Mouse (Mus musculus) stomach, postnatal 0 days (tissue): Measurements from ENCODE around the gene Ptprn2.

Experiments used
- CTCF ChIP-seq: IDR thresholded peaks from 2 replicates; pipeline ENCODE4 v1.5.1; 2016; ENCODE audit warnings: antibody characterized with exemption, low read depth, mild to moderate bottlenecking, moderate library complexity
- EP300 ChIP-seq: optimal IDR thresholded peaks from 2 replicates; pipeline ENCODE3; 2016; ENCODE audit warnings: antibody characterized with exemption

DNA sequence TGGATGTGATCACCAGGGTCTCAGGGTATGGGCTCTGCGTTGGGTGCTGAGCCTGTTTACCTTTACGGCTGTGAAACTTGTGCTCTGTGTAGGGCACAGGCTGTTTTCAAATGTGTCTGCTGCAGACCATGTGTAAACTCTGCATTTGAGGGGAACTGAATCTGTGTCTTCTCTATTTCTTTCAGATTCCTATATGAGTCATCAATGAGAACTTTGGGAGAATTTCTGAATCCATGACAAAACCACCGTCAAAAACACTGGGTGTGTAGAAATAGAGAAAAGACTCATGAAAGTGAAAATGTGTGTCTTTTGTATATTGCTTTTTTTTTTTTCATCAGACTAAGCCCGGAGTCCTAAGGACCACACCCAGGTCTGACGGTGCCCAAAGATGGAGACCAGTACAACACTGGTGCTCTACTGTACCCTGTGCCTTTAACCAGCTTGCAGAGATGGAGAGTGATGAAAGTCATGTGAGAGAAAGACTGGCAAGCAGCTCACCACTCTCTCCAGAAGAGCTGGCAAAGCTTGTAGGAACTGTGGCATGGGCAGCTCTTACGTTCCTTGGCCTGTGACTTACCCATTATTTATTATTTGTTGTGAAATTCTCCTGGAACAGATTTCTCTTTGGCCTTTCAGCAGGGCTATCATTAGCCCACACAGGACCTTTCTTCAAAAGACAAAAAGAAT lies 25.0 kb upstream of the Ptprn2 start:
- TF ChIP-seq CTCF: no peak
- TF ChIP-seq EP300: no peak
